Mouse (Mus musculus) liver, embryonic 16.5 days (tissue): ENCODE data around the gene Cdk1. TPM values are rescaled to one million over a fixed set of nuclear protein-coding genes. Genes with fewer than 3 reads are reported as not detected.

ENCODE experiments used
- ATAC-seq: fragments of 200-750 bp; cut with Nextera tagmentation; 2 replicates; pipeline ENCODE4 v1.8.0; 2017; ENCODE audit warnings: low read depth, mild to moderate bottlenecking, moderate number of reproducible peaks, moderate library complexity
- H3K27ac ChIP-seq: fragments of 300-500 bp; sonication (generic); 2 replicates; pipeline ENCODE4 v1.5.1; 2014; ENCODE audit warnings: mild to moderate bottlenecking, low read length
- H3K27me3 ChIP-seq: fragments of 300-500 bp; sonication (generic); 2 replicates; pipeline ENCODE4 v1.6.1; 2014; ENCODE audit warnings: low read depth, low read length, mixed read lengths; ENCODE audit not compliant: control insufficient read depth, insufficient read depth
- H3K36me3 ChIP-seq: fragments of 300-500 bp; sonication (generic); 2 replicates; pipeline ENCODE4 v1.6.1; 2014; ENCODE audit warnings: mild to moderate bottlenecking; ENCODE audit not compliant: control insufficient read depth, insufficient read depth
- H3K4me1 ChIP-seq: fragments of 300-500 bp; sonication (generic); 2 replicates; pipeline ENCODE4 v1.6.1; 2014; ENCODE audit warnings: low read depth, low read length, mixed read lengths; ENCODE audit not compliant: control insufficient read depth
- H3K4me2 ChIP-seq: fragments of 300-500 bp; sonication (generic); 2 replicates; pipeline ENCODE4 v1.6.1; 2014; ENCODE audit warnings: low read depth, low read length, mixed read lengths
- H3K4me3 ChIP-seq: fragments of 300-500 bp; sonication (generic); 2 replicates; pipeline ENCODE4 v1.5.1; 2014; ENCODE audit warnings: low read depth, mild to moderate bottlenecking, low read length
- H3K9ac ChIP-seq: fragments of 300-500 bp; sonication (generic); 2 replicates; pipeline ENCODE4 v1.6.1; 2014; ENCODE audit warnings: low read depth, low read length
- H3K9me3 ChIP-seq: fragments of 300-500 bp; sonication (generic); replicated peaks from 2 replicates; pipeline ENCODE4 v1.6.1; 2016; ENCODE audit warnings: low read length; ENCODE audit not compliant: control insufficient read depth
- WGBS: fragments of 180-500 bp; shearing (Covaris S2); extraction: QIAGEN DNeasy Blood & Tissue Kit; methylation state at CpG from one replicate; pipeline ENCODE4 v1.1.7; 2014; ENCODE audit not compliant: insufficient replicate concordance; 5-methylcytosine and 5-hydroxymethylcytosine counted together
- polyA plus RNA-seq: library from polyadenylated mRNA; unstranded; fragments of >200 nt; fragmentation: Nextera tagmentation; extraction: Ambion mirVana; gene quantifications from 2 replicates; pipeline ENCODE4 v1.2.1, GENCODE M21; 2015

The Cdk1 gene
- polyA plus RNA-seq, 1 experiment from 2014 or later = 254 TPM

- H3K36me3 ChIP-seq = no peaks in the 10 kb centered on the region
- no peak overlapping the region for H3K27ac ChIP-seq
- peaks cover 3% of the 10 kb centered on the region for H3K4me1 ChIP-seq
- no peaks in the 10 kb centered on the region for H3K27me3 ChIP-seq
- H3K9ac ChIP-seq = no peak overlapping the region
- no peak overlapping the region for H3K4me3 ChIP-seq
- H3K4me2 ChIP-seq = no peak overlapping the region
- no peaks in the 10 kb centered on the region for H3K9me3 ChIP-seq
- ATAC-seq = no peak
- WGBS = 68% methylated on average over 13 of the region's 13 CpGs
These were observed 28.8 kb downstream of the Cdk1 start for GRCm38 (mm10) chr10:69323986-69324385.

GRCm38 (mm10) chr10:69321519-69322035 lies 31.2 kb downstream of the Cdk1 start:
- no peaks in the 10 kb centered on the region for H3K4me1 ChIP-seq
- ATAC-seq = peak; percentile 78
- no peaks in the 10 kb centered on the region for H3K27me3 ChIP-seq
- H3K4me2 ChIP-seq = peak overlapping the region; percentile 34
- H3K27ac ChIP-seq = no peak overlapping the region
- no peaks in the 10 kb centered on the region for H3K9me3 ChIP-seq
- H3K9ac ChIP-seq = no peak overlapping the region
- H3K4me3 ChIP-seq = peak overlapping the region; percentile 30; the same call in 1 of the 2 replicates
- WGBS = 45% methylated on average over 15 of the region's 15 CpGs
- no peaks in the 10 kb centered on the region for H3K36me3 ChIP-seq

- H3K9me3 ChIP-seq = no peaks in the 10 kb centered on the region
- 34% methylated on average over 21 of the region's 21 CpGs for WGBS
- H3K27me3 ChIP-seq = no peaks in the 10 kb centered on the region
- peak; percentile 72 for ATAC-seq
- no peaks in the 10 kb centered on the region for H3K36me3 ChIP-seq
- H3K4me3 ChIP-seq = peak overlapping the region; percentile 30; the same call in 1 of the 2 replicates
- H3K9ac ChIP-seq = no peak overlapping the region
- H3K27ac ChIP-seq = no peak overlapping the region
- no peaks in the 10 kb centered on the region for H3K4me1 ChIP-seq
- H3K4me2 ChIP-seq = peak overlapping the region; percentile 30; the same call in 1 of the 2 replicates
These were observed 31.8 kb downstream of the Cdk1 start for GRCm38 (mm10) chr10:69320667-69321518.

- Histone ChIP-seq H3K27me3 (no peaks in the 10 kb centered on the region), H3K4me1 (no peaks in the 10 kb centered on the region), H3K4me3 (no peak overlapping the region), H3K9ac (no peak overlapping the region), H3K27ac (no peak overlapping the region), H3K4me2 (no peak overlapping the region), H3K9me3 (no peaks in the 10 kb centered on the region), H3K36me3 (no peaks in the 10 kb centered on the region)
- 73% methylated on average over 11 of the region's 11 CpGs for WGBS
- no peak for ATAC-seq
These were observed 34.2 kb downstream of the Cdk1 start for GRCm38 (mm10) chr10:69318514-69318913.

GRCm38 (mm10) chr10:69313944-69314343 lies 38.8 kb downstream of the Cdk1 start:
- H3K36me3 ChIP-seq = no peaks in the 10 kb centered on the region
- H3K4me3 ChIP-seq = no peak overlapping the region
- 64% methylated on average over 8 of the region's 8 CpGs for WGBS
- no peaks in the 10 kb centered on the region for H3K4me1 ChIP-seq
- no peaks in the 10 kb centered on the region for H3K9me3 ChIP-seq
- no peak for ATAC-seq
- H3K27me3 ChIP-seq = no peaks in the 10 kb centered on the region
- H3K4me2 ChIP-seq = no peak overlapping the region
- H3K9ac ChIP-seq = no peak overlapping the region
- H3K27ac ChIP-seq = no peak overlapping the region

GRCm38 (mm10) chr10:69311867-69312266 lies 40.9 kb downstream of the Cdk1 start:
- Histone ChIP-seq H3K4me1 (no peaks in the 10 kb centered on the region), H3K36me3 (no peaks in the 10 kb centered on the region), H3K9me3 (no peaks in the 10 kb centered on the region), H3K4me2 (no peak overlapping the region), H3K4me3 (no peak overlapping the region), H3K27ac (no peak overlapping the region), H3K9ac (no peak overlapping the region), H3K27me3 (no peaks in the 10 kb centered on the region)
- ATAC-seq = no peak
- 54% methylated on average over 16 of the region's 16 CpGs for WGBS

GRCm38 (mm10) chr10:69309109-69309508 lies 43.6 kb downstream of the Cdk1 start:
- no peak overlapping the region for H3K4me3 ChIP-seq
- 21% methylated on average over 5 of the region's 5 CpGs for WGBS
- ATAC-seq = no peak
- no peak overlapping the region for H3K4me2 ChIP-seq
- H3K27me3 ChIP-seq = no peaks in the 10 kb centered on the region
- no peaks in the 10 kb centered on the region for H3K9me3 ChIP-seq
- no peak overlapping the region for H3K9ac ChIP-seq
- H3K36me3 ChIP-seq = no peaks in the 10 kb centered on the region
- H3K4me1 ChIP-seq = peaks cover 5% of the 10 kb centered on the region
- no peak overlapping the region for H3K27ac ChIP-seq

GRCm38 (mm10) chr10:69307067-69307466 lies 45.7 kb downstream of the Cdk1 start:
- 37% methylated on average over 5 of the region's 5 CpGs for WGBS
- ATAC-seq = no peak
- Histone ChIP-seq H3K9me3 (no peaks in the 10 kb centered on the region), H3K4me2 (no peak overlapping the region), H3K36me3 (no peaks in the 10 kb centered on the region), H3K27me3 (no peaks in the 10 kb centered on the region), H3K4me1 (peaks cover 5% of the 10 kb centered on the region), H3K27ac (no peak overlapping the region), H3K4me3 (no peak overlapping the region), H3K9ac (no peak overlapping the region)

- no peaks in the 10 kb centered on the region for H3K36me3 ChIP-seq
- H3K4me3 ChIP-seq = no peak overlapping the region
- H3K4me1 ChIP-seq = peaks cover 5% of the 10 kb centered on the region
- no peaks in the 10 kb centered on the region for H3K9me3 ChIP-seq
- H3K27ac ChIP-seq = peak overlapping the region; percentile 67
- no peak for ATAC-seq
- peak overlapping the region; percentile 7; the same call in 1 of the 2 replicates for H3K4me2 ChIP-seq
- 26% methylated on average over 14 of the region's 14 CpGs for WGBS
- H3K27me3 ChIP-seq = no peaks in the 10 kb centered on the region
- H3K9ac ChIP-seq = no peak overlapping the region
These were observed 46.5 kb downstream of the Cdk1 start for GRCm38 (mm10) chr10:69306205-69306604.
